Mouse (Mus musculus): Measurements from ENCODE around the gene Birc6.

- TF ChIP-seq POLR2A (IDR thresholded peaks at IDR 0.05; ENCODE audit: borderline replicate concordance, insufficient read depth, low read length), result no peak
- no peak for TF ChIP-seq CTCF (IDR thresholded peaks at IDR 0.05; ENCODE audit: borderline replicate concordance, insufficient read depth, low read depth, low read length)
Observed at GRCm38 (mm10) chr17:74668010-74668409, 139.9 kb downstream of the Birc6 start.
